Mouse (Mus musculus): Measurements from ENCODE around the gene Ptbp3.

GRCm38 (mm10) chr4:59471306-59471705 lies 77.9 kb downstream of the Ptbp3 start:
- TF ChIP-seq POLR2A (IDR thresholded peaks at IDR 0.05; ENCODE audit: control insufficient read depth, low read depth, low read length) (no peak), CTCF (IDR thresholded peaks at IDR 0.05; ENCODE audit: control insufficient read depth, insufficient read depth, insufficient replicate concordance, low read depth, low read length) (no peak)
